Mouse (Mus musculus): ENCODE results near the gene Vmn2r51.
"Not testable (repeated sequence)": the region's sequence is repeated elsewhere in the genome, so short reads cannot be mapped to it uniquely, and the experiment has no call there.

The Vmn2r51 gene

DNA sequence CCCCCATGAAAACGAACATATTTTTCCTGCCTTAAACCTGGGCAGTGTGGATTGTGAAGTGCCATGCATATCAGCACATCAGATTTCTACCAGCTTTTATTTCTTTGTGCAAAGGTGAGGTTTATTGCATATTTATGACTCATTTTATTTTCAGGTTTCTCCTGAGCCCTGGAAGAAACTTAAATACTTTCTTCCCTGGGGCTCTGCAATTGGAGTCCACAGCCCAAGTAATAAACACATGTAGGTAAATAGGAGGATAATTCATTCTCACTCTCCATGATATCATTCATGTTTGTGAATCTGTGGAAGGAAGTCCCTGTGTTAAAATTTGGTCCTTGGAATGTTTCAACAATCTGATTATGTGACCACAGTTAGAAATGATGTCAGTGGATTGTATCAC, at the start of gene Vmn2r51:
Gene Vmn2r51 (minus strand): TSS at position 101 of the 400 bp plus-strand sequence.
- not testable (repeated sequence) for DNase-seq (ENCODE audit: low spot score in 2 of 2)

DNA sequence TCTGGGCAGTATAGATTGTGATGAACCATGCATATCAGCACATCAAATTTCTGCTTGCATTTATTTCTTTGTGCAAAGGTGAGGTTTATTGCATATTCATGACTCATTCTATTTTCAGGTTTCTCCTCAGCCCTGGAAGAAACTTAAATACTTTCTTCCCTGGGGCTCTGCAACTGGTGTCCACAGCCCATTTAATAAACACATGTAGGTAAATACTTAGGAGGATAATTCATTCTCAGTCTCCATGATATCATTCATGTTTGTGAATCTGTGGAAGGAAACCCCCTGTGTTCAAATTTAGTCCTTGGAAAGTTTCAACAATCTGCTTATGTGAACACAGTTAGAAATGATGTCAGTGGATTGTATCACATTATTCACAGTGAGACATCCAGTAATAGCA, 52.3 kb downstream of the Vmn2r51 start, which contains the start of gene Vmn2r50:
Gene Vmn2r50 (minus strand): TSS at position 101 of the 400 bp plus-strand sequence.
- DNase-seq (ENCODE audit: low spot score in 2 of 2) = not testable (repeated sequence)

Measured in frontal cortex, postnatal 14 days (tissue).